Mouse (Mus musculus) hematopoietic stem cell, adult 5-6 weeks (primary cell): ENCODE measurements around the gene Sugct. TPM values are rescaled to one million over a fixed set of nuclear protein-coding genes. Genes with fewer than 3 reads are reported as not detected.
A peak's percentile ranks its signal among the peaks of the same experiment; 100 is the strongest.

Experiments
- ATAC-seq, 2 experiments: fragments of 125-278 bp in 1 of 2; replicated peaks in 1 of 2; 2 replicates each; pipeline ENCODE4 v1.8.0; 2016 to 2017; ENCODE audit warnings: inconsistent platforms in 2 of 2, mild to moderate bottlenecking in 2 of 2, moderate number of reproducible peaks in 2 of 2, low read depth in 1 of 2, moderate TSS enrichment in 1 of 2; ENCODE audit not compliant: low FRiP score in 2 of 2, poor library complexity in 2 of 2, severe bottlenecking in 2 of 2, insufficient read depth in 1 of 2, low TSS enrichment in 1 of 2
- total RNA-seq: library from RNA; stranded (forward); fragments of 172-1452, 232-1000 nt; gene quantifications from 2 replicates; pipeline ENCODE4 v1.2.3, GENCODE M21; 2017

The Sugct gene
- total RNA-seq, 1 experiment from 2014 or later: 6.4 TPM

- no peak for ATAC-seq
Measured at GRCm38 (mm10) chr13:17027001-17027400, 668.4 kb downstream of the Sugct start.

- ATAC-seq: no peak
Measured at GRCm38 (mm10) chr13:16996464-16996863, 698.9 kb downstream of the Sugct start.

GRCm38 (mm10) chr13:16995321-16995720, 700.0 kb downstream of the Sugct start:
- ATAC-seq: no peak

- no peak for ATAC-seq
Measured at GRCm38 (mm10) chr13:16977743-16978142, 717.6 kb downstream of the Sugct start.

- ATAC-seq: no peak
Measured at GRCm38 (mm10) chr13:16971277-16971676, 724.1 kb downstream of the Sugct start.

- no peak for ATAC-seq
Measured at GRCm38 (mm10) chr13:16968995-16969394, 726.4 kb downstream of the Sugct start.

GRCm38 (mm10) chr13:16964823-16965475, 730.4 kb downstream of the Sugct start:
- no peak for ATAC-seq

GRCm38 (mm10) chr13:16952045-16952444, 743.3 kb downstream of the Sugct start:
- no peak for ATAC-seq

GRCm38 (mm10) chr13:16939466-16939811, 755.9 kb downstream of the Sugct start:
- ATAC-seq: no peak

- no peak for ATAC-seq
Measured at GRCm38 (mm10) chr13:16938552-16939465, 756.5 kb downstream of the Sugct start.

GRCm38 (mm10) chr13:16937422-16938202, 757.7 kb downstream of the Sugct start:
- peak in 1 of 2 experiments; percentile 53; a peak in 3 of 4 replicates for ATAC-seq

GRCm38 (mm10) chr13:16935029-16935428, 760.3 kb downstream of the Sugct start:
- no peak for ATAC-seq

GRCm38 (mm10) chr13:16933600-16933999, 761.8 kb downstream of the Sugct start:
- no peak for ATAC-seq

- no peak for ATAC-seq
Measured at GRCm38 (mm10) chr13:16921305-16921704, 774.0 kb downstream of the Sugct start.

GRCm38 (mm10) chr13:16915697-16916096, 779.7 kb downstream of the Sugct start:
- no peak for ATAC-seq

GRCm38 (mm10) chr13:16912214-16912613, 783.1 kb downstream of the Sugct start:
- peak; percentile 81 to 89 for ATAC-seq

GRCm38 (mm10) chr13:16906974-16907373, 788.4 kb downstream of the Sugct start:
- ATAC-seq: no peak

GRCm38 (mm10) chr13:16901424-16901823, 793.9 kb downstream of the Sugct start:
- no peak for ATAC-seq
